Mouse (Mus musculus) liver, adult 2 months (tissue): ENCODE results near the gene Mrm1.

Experiments
- CTCF ChIP-seq: fragments of 200-500 bp; IDR thresholded peaks from 2 replicates; pipeline ENCODE4 v1.5.1; 2011; ENCODE audit warnings: low read depth, low read length, control low read depth
- POLR2A ChIP-seq: fragments of 200-500 bp; IDR thresholded peaks from 2 replicates; pipeline ENCODE4 v1.6.1; 2011; ENCODE audit warnings: low read length, control low read depth; ENCODE audit not compliant: insufficient read depth; ENCODE audit errors: extremely low read depth

DNA sequence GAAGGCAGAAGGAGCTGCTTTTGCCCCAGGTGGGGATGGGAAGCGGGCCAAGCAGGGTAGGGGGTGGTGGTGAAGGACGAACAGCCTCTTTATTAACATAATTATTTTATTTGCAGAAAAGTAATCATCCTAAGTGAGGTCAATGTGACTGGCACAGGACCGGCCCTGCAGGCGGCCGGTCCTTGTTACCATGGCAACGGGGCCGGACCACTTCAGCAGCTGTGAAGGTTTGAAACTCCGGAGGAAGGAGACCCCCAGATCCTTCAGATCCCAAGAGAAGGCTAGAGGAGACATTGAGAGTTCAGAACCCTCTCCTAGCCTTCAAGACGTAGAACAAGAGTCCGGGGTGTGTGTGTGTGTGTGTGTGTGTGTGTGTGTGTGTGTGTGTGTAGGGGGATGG lies 22.3 kb downstream of the Mrm1 start:
- TF ChIP-seq POLR2A (no peak), CTCF (no peak)
